Mouse (Mus musculus): ENCODE data around the gene Tas2r122.

- TF ChIP-seq CTCF (IDR thresholded peaks at IDR 0.05; ENCODE audit: low read depth): no peak
- TF ChIP-seq EP300 (optimal IDR thresholded peaks at IDR 0.05): no peak
Observed at GRCm38 (mm10) chr6:132711828-132712227, at the start of gene Tas2r122.
